Mouse (Mus musculus) skeletal muscle tissue, adult 2 months (tissue): ENCODE data around the gene Tcl1b4.
"Not testable (repeated sequence)": the region's sequence is repeated elsewhere in the genome, so short reads cannot be mapped to it uniquely, and the experiment has no call there.

Experiments
- DNase-seq: peaks from one replicate; pipeline ENCODE4 v3.0.0-alpha.2; 2012; ENCODE audit warnings: low read depth, low spot score

Gene Tcl1b4

GRCm38 (mm10) chr12:105201657-105202056 is at the start of gene Tcl1b4:
Gene Tcl1b4 (plus strand): TSS chr12:105201957.
- not testable (repeated sequence) for DNase-seq

GRCm38 (mm10) chr12:105155286-105155685 is 46.5 kb upstream of the Tcl1b4 start:
- peak; percentile 20 for DNase-seq

- DNase-seq: no peak
Observed at GRCm38 (mm10) chr12:105158842-105159241, 42.9 kb upstream of the Tcl1b4 start.

- DNase-seq: no peak
Observed at GRCm38 (mm10) chr12:105159390-105159789, 42.4 kb upstream of the Tcl1b4 start, which contains the start of gene Tcl1b1. Gene Tcl1b1 (plus strand): TSS chr12:105159690.

- no peak for DNase-seq
Observed at GRCm38 (mm10) chr12:105166734-105167133, 35.0 kb upstream of the Tcl1b4 start.

- DNase-seq: no peak
Observed at GRCm38 (mm10) chr12:105173366-105173765, 28.4 kb upstream of the Tcl1b4 start.

- DNase-seq: not testable (repeated sequence)
Observed at GRCm38 (mm10) chr12:105174318-105174717, 27.4 kb upstream of the Tcl1b4 start.

GRCm38 (mm10) chr12:105176044-105176443 is 25.7 kb upstream of the Tcl1b4 start, which contains the start of gene Tcl1b5:
Gene Tcl1b5 (plus strand): TSS chr12:105176344.
- not testable (repeated sequence) for DNase-seq

- DNase-seq: not testable (repeated sequence)
Observed at GRCm38 (mm10) chr12:105181040-105181644, 20.6 kb upstream of the Tcl1b4 start.

GRCm38 (mm10) chr12:105188980-105189379 is 12.8 kb upstream of the Tcl1b4 start:
- not testable (repeated sequence) for DNase-seq

- not testable (repeated sequence) for DNase-seq
Observed at GRCm38 (mm10) chr12:105190743-105191142, 11.0 kb upstream of the Tcl1b4 start, which contains the start of gene Tcl1b3. Gene Tcl1b3 (plus strand): TSS chr12:105191043.

GRCm38 (mm10) chr12:105199684-105200497 is 1.9 kb upstream of the Tcl1b4 start:
- not testable (repeated sequence) for DNase-seq

GRCm38 (mm10) chr12:105207071-105207470 is 5.3 kb downstream of the Tcl1b4 start:
- DNase-seq: no peak

- DNase-seq: no peak
Observed at GRCm38 (mm10) chr12:105208441-105208840, 6.7 kb downstream of the Tcl1b4 start.

GRCm38 (mm10) chr12:105209231-105209630 is 7.5 kb downstream of the Tcl1b4 start:
- DNase-seq: no peak

GRCm38 (mm10) chr12:105217101-105217760 is 15.5 kb downstream of the Tcl1b4 start:
- no peak for DNase-seq

GRCm38 (mm10) chr12:105222601-105223319 is 21.0 kb downstream of the Tcl1b4 start, which contains the start of gene Tcl1:
Gene Tcl1 (minus strand): TSS chr12:105222793.
- DNase-seq: no peak

- no peak for DNase-seq
Observed at GRCm38 (mm10) chr12:105224621-105225320, 23.0 kb downstream of the Tcl1b4 start.

- no peak for DNase-seq
Observed at GRCm38 (mm10) chr12:105234362-105234761, 32.6 kb downstream of the Tcl1b4 start.

GRCm38 (mm10) chr12:105235091-105235490 is 33.3 kb downstream of the Tcl1b4 start:
- no peak for DNase-seq

GRCm38 (mm10) chr12:105239060-105239459 is 37.3 kb downstream of the Tcl1b4 start:
- DNase-seq: no peak
